Mouse (Mus musculus) midbrain, embryonic 15.5 days (tissue): Measurements from ENCODE around the gene Pias3. TPM values are rescaled to one million over a fixed set of nuclear protein-coding genes. Genes with fewer than 3 reads are reported as not detected.
"Not testable (repeated sequence)": the region's sequence is repeated elsewhere in the genome, so short reads cannot be mapped to it uniquely, and the experiment has no call there.

Experiments used
- ATAC-seq: fragments of 200-750 bp; cut with Nextera tagmentation; replicated peaks from 2 replicates; pipeline ENCODE4 v1.8.0; 2017; ENCODE audit warnings: moderate TSS enrichment
- H3K27ac ChIP-seq: fragments of 300-500 bp; sonication (generic); 2 replicates; pipeline ENCODE4 v1.5.1; 2015; ENCODE audit warnings: mild to moderate bottlenecking, inconsistent platforms
- H3K27me3 ChIP-seq: fragments of 300-500 bp; sonication (generic); replicated peaks from 2 replicates; pipeline ENCODE4 v1.6.1; 2015; ENCODE audit warnings: inconsistent platforms
- H3K36me3 ChIP-seq: fragments of 300-500 bp; sonication (generic); replicated peaks from 2 replicates; pipeline ENCODE4 v1.6.1; 2015; ENCODE audit warnings: inconsistent platforms
- H3K4me1 ChIP-seq: fragments of 300-500 bp; sonication (generic); 2 replicates; pipeline ENCODE4 v1.6.1; 2015; ENCODE audit warnings: inconsistent platforms
- H3K4me2 ChIP-seq: fragments of 300-500 bp; sonication (generic); 2 replicates; pipeline ENCODE4 v1.6.1; 2015; ENCODE audit warnings: inconsistent platforms, mild to moderate bottlenecking, moderate library complexity
- H3K4me3 ChIP-seq: fragments of 300-500 bp; sonication (generic); 2 replicates; pipeline ENCODE4 v1.5.1; 2015; ENCODE audit warnings: mild to moderate bottlenecking, inconsistent platforms
- H3K9ac ChIP-seq: fragments of 300-500 bp; sonication (generic); 2 replicates; pipeline ENCODE4 v1.6.1; 2015; ENCODE audit warnings: mild to moderate bottlenecking, inconsistent platforms
- H3K9me3 ChIP-seq: fragments of 300-500 bp; sonication (generic); 2 replicates; pipeline ENCODE4 v1.6.1; 2016; ENCODE audit warnings: inconsistent platforms
- WGBS: fragments of 180-500 bp; shearing (Covaris S2); methylation state at CpG from one replicate; pipeline ENCODE4 v1.1.7; 2015; ENCODE audit warnings: mixed read lengths; 5-methylcytosine and 5-hydroxymethylcytosine counted together
- polyA plus RNA-seq: library from polyadenylated mRNA; unstranded; fragments of >200 nt; fragmentation: Nextera tagmentation; extraction: Ambion mirVana; gene quantifications from 2 replicates; pipeline ENCODE4 v1.2.1, GENCODE M21; 2015

The Pias3 gene
- polyA plus RNA-seq, 1 experiment from 2014 or later: 37.8 TPM

DNA sequence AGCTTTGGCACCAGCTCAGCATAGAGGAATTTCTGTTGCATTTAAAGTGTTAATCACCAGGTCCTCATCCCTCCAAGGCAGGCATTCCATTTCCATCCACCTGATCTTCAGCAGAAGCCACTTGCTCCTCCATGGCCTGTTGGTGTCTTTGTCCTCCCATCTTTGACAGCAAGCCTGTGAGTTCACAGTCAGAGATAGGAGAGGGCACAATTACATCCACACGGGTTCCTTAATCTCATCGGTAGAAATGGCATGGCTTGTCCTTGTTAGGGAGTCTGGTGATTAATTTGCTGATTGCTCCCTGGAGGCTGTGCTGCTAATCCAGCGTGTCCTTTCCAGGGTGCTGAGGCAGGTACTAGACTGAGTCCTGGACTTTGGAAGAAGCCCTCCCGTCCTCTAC, 22.7 kb upstream of the Pias3 start:
- Histone ChIP-seq H3K27ac (no peak overlapping the region), H3K4me1 (peaks cover 5% of the 10 kb centered on the region; the same call in 1 of the 2 replicates), H3K9ac (no peak overlapping the region), H3K4me2 (no peak overlapping the region), H3K4me3 (no peak overlapping the region), H3K36me3 (no peaks in the 10 kb centered on the region), H3K27me3 (peaks cover 2% of the 10 kb centered on the region; the same call in 1 of the 2 replicates), H3K9me3 (no peaks in the 10 kb centered on the region)
- 71% methylated on average over 4 of the region's 4 CpGs for WGBS
- ATAC-seq: no peak

- H3K36me3 ChIP-seq: no peaks in the 10 kb centered on the region
- H3K27ac ChIP-seq: no peak overlapping the region
- H3K9ac ChIP-seq: no peak overlapping the region
- H3K4me3 ChIP-seq: no peak overlapping the region
- ATAC-seq: no peak
- peaks cover 2% of the 10 kb centered on the region; the same call in 1 of the 2 replicates for H3K27me3 ChIP-seq
- 73% methylated on average over 8 of the region's 8 CpGs for WGBS
- H3K4me1 ChIP-seq: peaks cover 5% of the 10 kb centered on the region; the same call in 1 of the 2 replicates
- no peaks in the 10 kb centered on the region for H3K9me3 ChIP-seq
- no peak overlapping the region for H3K4me2 ChIP-seq
Observed at GRCm38 (mm10) chr3:96674442-96674841, 21.7 kb upstream of the Pias3 start.

- peaks cover 2% of the 10 kb centered on the region; the same call in 1 of the 2 replicates for H3K27me3 ChIP-seq
- no peaks in the 10 kb centered on the region for H3K9me3 ChIP-seq
- no peak overlapping the region for H3K9ac ChIP-seq
- H3K4me3 ChIP-seq: no peak overlapping the region
- WGBS: 89% methylated on average over 3 of the region's 3 CpGs
- ATAC-seq: no peak
- no peak overlapping the region for H3K27ac ChIP-seq
- peaks cover 9% of the 10 kb centered on the region; the same call in 1 of the 2 replicates for H3K4me1 ChIP-seq
- H3K36me3 ChIP-seq: no peaks in the 10 kb centered on the region
- H3K4me2 ChIP-seq: no peak overlapping the region
Observed at GRCm38 (mm10) chr3:96675171-96675570, 21.0 kb upstream of the Pias3 start.

DNA sequence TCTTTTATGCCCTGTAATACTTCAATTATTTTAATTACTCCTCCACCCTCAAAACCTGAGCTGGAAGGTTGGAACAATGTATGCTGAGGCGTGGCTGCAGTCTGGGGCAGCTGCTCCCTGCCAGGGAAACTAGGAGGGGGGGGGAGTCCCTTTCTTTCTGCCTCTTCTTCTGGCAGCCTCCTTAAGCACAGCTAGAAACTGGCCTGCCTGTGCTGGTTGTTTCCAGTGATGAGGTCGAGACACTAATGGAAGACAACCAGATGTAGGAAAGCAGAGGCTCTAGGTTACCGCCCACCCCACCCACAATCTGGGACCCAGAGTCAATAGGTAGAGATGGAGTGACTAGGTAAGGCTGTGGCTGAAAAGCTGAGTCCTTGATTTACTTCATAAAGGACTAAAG, 20.5 kb upstream of the Pias3 start:
- WGBS: 39% methylated on average over 3 of the region's 3 CpGs

DNA sequence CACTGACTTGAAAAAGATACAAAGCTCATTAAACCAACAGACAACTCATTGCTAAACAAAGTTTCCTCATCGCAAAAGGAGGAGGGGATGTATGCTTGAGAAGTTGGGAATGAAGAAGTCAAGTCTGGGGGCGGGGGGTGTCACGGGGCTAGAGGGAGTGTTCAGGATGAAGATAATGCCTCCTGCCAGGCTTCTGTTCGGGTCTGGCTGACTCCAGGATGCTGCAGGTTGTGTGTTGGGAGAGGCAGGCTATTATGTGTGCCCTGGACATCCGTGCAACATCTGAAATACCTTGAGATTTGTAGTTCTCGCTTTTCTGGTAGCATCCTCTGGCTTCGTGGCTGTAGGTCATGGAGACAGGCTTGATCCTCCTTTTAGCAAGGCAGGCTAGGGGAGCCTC, 17.7 kb upstream of the Pias3 start:
- 58% methylated on average over 7 of the region's 7 CpGs for WGBS
- Histone ChIP-seq H3K4me2 (no peak overlapping the region), H3K4me1 (0 out of 2 replicates have a peak, but pooled peaks cover 10% of the 10 kb centered on the region), H3K27me3 (no peaks in the 10 kb centered on the region), H3K27ac (no peak overlapping the region), H3K9ac (no peak overlapping the region), H3K9me3 (no peaks in the 10 kb centered on the region), H3K36me3 (no peaks in the 10 kb centered on the region), H3K4me3 (no peak overlapping the region)
- no peak for ATAC-seq

More for the DNA sequence above, 20.5 kb upstream of the Pias3 start:
- Histone ChIP-seq H3K27me3 (peaks cover 2% of the 10 kb centered on the region; the same call in 1 of the 2 replicates), H3K9me3 (no peaks in the 10 kb centered on the region), H3K4me1 (0 out of 2 replicates have a peak, but pooled peaks cover 10% of the 10 kb centered on the region), H3K27ac (no peak overlapping the region), H3K36me3 (no peaks in the 10 kb centered on the region), H3K4me3 (no peak overlapping the region), H3K4me2 (no peak overlapping the region), H3K9ac (no peak overlapping the region)
- ATAC-seq: no peak

GRCm38 (mm10) chr3:96679159-96679674, 17.0 kb upstream of the Pias3 start:
- Histone ChIP-seq H3K4me3 (no peak overlapping the region), H3K4me1 (0 out of 2 replicates have a peak, but pooled peaks cover 10% of the 10 kb centered on the region), H3K9me3 (no peaks in the 10 kb centered on the region), H3K4me2 (no peak overlapping the region), H3K9ac (no peak overlapping the region), H3K36me3 (no peaks in the 10 kb centered on the region), H3K27me3 (no peaks in the 10 kb centered on the region), H3K27ac (no peak overlapping the region)
- no peak for ATAC-seq
- 19% methylated on average over 5 of the region's 5 CpGs for WGBS

DNA sequence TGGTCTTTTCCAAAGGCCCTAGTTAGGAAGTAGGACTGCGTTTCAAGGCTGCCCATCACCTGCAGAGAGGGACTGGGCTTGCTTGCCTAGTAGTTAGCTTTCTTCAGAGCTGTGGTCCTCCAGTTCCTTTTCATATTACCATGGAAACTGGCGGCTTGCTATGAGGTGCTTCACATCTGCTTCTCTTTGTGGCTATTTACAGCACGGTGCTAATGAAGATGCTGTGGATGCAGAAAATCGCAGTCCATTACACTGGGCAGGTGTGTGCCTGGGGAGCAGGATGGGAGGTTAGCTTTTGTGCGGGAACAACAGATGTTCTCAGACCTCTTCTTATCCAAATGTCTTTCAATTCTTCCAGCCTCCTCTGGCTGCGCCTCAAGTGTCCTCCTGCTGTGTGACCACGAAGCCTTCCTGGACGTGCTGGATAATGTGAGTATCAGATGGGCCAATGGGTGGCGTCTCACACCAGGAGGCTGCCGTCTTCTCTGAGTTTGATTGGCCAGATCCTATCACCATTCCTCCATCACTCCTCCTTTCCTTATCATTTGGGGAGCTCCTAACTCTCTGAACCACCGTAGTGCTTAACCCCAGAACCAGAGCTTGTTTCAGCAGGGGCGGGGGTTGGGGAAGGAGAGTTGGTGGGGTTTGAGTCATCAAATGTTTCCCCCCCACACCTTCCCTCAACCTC, 15.8 kb upstream of the Pias3 start:
- 17% methylated on average over 12 of the region's 12 CpGs for WGBS
- no peaks in the 10 kb centered on the region for H3K27me3 ChIP-seq
- H3K4me1 ChIP-seq: 0 out of 2 replicates have a peak, but pooled peaks cover 10% of the 10 kb centered on the region
- no peak overlapping the region for H3K9ac ChIP-seq
- no peak overlapping the region for H3K4me3 ChIP-seq
- H3K4me2 ChIP-seq: 0 out of 2 replicates have a peak overlapping the region, but pooled peaks have one; percentile 1
- ATAC-seq: peak; percentile 63
- H3K27ac ChIP-seq: no peak overlapping the region
- no peaks in the 10 kb centered on the region for H3K9me3 ChIP-seq
- H3K36me3 ChIP-seq: no peaks in the 10 kb centered on the region

DNA sequence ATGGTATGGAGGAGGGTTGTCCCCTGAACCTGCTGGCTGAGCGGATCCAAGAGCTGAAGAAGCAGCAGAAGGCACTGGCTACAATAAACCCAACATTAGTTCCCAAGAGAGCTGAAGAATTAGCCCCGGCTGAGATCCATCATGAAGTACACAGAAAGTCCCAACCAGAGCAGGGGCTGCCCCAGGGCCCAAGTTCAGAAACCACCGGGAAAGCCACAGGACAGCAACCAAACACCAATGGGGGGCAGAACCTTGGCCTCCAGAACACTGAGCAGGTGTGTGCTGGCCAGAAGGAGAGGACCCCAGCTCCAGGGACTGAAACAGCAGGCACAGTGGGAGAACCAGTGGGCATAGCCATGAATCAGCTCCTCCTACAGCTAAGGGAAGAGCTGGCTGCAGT, 12.7 kb upstream of the Pias3 start:
- no peaks in the 10 kb centered on the region for H3K9me3 ChIP-seq
- H3K4me1 ChIP-seq: 0 out of 2 replicates have a peak, but pooled peaks cover 10% of the 10 kb centered on the region
- H3K9ac ChIP-seq: no peak overlapping the region
- 86% methylated on average over 3 of the region's 3 CpGs for WGBS
- no peak overlapping the region for H3K27ac ChIP-seq
- H3K27me3 ChIP-seq: no peaks in the 10 kb centered on the region
- no peak overlapping the region for H3K4me2 ChIP-seq
- no peaks in the 10 kb centered on the region for H3K36me3 ChIP-seq
- no peak overlapping the region for H3K4me3 ChIP-seq
- ATAC-seq: no peak

- no peak overlapping the region for H3K27ac ChIP-seq
- H3K4me3 ChIP-seq: no peak overlapping the region
- 0 out of 2 replicates have a peak, but pooled peaks cover 10% of the 10 kb centered on the region for H3K4me1 ChIP-seq
- H3K36me3 ChIP-seq: no peaks in the 10 kb centered on the region
- no peaks in the 10 kb centered on the region for H3K9me3 ChIP-seq
- H3K9ac ChIP-seq: no peak overlapping the region
- ATAC-seq: no peak
- WGBS: 61% methylated on average over 17 of the region's 17 CpGs
- peak overlapping the region; percentile 43 for H3K4me2 ChIP-seq
- no peaks in the 10 kb centered on the region for H3K27me3 ChIP-seq
Observed at GRCm38 (mm10) chr3:96684151-96684821, 11.9 kb upstream of the Pias3 start.

- H3K4me3 ChIP-seq: no peak overlapping the region
- ATAC-seq: no peak
- 43% methylated on average over 28 of the region's 28 CpGs for WGBS
- no peaks in the 10 kb centered on the region for H3K36me3 ChIP-seq
- no peaks in the 10 kb centered on the region for H3K27me3 ChIP-seq
- no peak overlapping the region for H3K27ac ChIP-seq
- H3K9me3 ChIP-seq: no peaks in the 10 kb centered on the region
- 0 out of 2 replicates have a peak, but pooled peaks cover 13% of the 10 kb centered on the region for H3K4me1 ChIP-seq
- H3K4me2 ChIP-seq: peak overlapping the region; percentile 43
- H3K9ac ChIP-seq: no peak overlapping the region
Observed at GRCm38 (mm10) chr3:96684822-96685156, 11.4 kb upstream of the Pias3 start.

DNA sequence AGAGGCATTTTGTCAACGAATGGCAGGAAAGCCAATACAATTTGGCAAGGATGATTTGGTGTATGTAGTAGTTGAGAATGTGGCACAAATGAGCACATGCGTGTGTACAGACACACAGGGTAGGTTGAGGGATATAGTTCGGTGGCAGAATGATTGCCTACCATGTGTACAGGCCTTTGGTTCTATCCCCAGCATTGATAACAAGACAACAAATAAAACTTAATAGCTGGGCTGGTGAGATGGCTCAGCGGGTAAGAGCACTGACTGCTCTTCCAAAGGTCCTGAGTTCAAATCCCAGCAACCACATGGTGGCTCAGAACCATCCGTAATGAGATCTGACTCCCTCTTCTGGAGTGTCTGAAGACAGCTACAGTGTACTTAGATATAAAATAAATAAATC, 10.1 kb upstream of the Pias3 start:
- not testable (repeated sequence) for ATAC-seq, H3K36me3 ChIP-seq, H3K4me2 ChIP-seq, H3K9ac ChIP-seq, H3K4me1 ChIP-seq, H3K27me3 ChIP-seq, H3K9me3 ChIP-seq, H3K4me3 ChIP-seq, H3K27ac ChIP-seq
- 96% methylated on average over 5 of the region's 5 CpGs for WGBS

- no peaks in the 10 kb centered on the region for H3K9me3 ChIP-seq
- WGBS: 86% methylated on average over 11 of the region's 11 CpGs
Observed at GRCm38 (mm10) chr3:96688854-96689253, 7.3 kb upstream of the Pias3 start.

More at GRCm38 (mm10) chr3:96688854-96689253, 7.3 kb upstream of the Pias3 start:
- ATAC-seq: no peak
- Histone ChIP-seq H3K4me3 (no peak overlapping the region), H3K9ac (no peak overlapping the region), H3K4me1 (0 out of 2 replicates have a peak, but pooled peaks cover 4% of the 10 kb centered on the region), H3K27ac (no peak overlapping the region), H3K36me3 (no peaks in the 10 kb centered on the region), H3K27me3 (no peaks in the 10 kb centered on the region), H3K4me2 (no peak overlapping the region)
